Mouse (Mus musculus) heart, adult 8-10 months (tissue): ENCODE results near the gene Aldh1a3. TPM values are rescaled to one million over a fixed set of nuclear protein-coding genes. Genes with fewer than 3 reads are reported as not detected.

Experiments
- DNase-seq: peaks from one replicate; pipeline ENCODE4 v3.0.0; 2022; ENCODE audit warnings: low spot score
- microRNA-seq: library from miRNA; unstranded; fragments of <30 nt; microRNA quantifications from one replicate; pipeline ENCODE4 v1.2.0, GENCODE M21; 2022
- total RNA-seq, 4 experiments: library from RNA; stranded (reverse); gene quantifications; 2 replicates each; pipeline ENCODE4 v1.2.4; 2022

The Aldh1a3 gene
- total RNA-seq, 4 experiments from 2014 or later = 0.90 to 1.4 (median 1.2) TPM

DNA sequence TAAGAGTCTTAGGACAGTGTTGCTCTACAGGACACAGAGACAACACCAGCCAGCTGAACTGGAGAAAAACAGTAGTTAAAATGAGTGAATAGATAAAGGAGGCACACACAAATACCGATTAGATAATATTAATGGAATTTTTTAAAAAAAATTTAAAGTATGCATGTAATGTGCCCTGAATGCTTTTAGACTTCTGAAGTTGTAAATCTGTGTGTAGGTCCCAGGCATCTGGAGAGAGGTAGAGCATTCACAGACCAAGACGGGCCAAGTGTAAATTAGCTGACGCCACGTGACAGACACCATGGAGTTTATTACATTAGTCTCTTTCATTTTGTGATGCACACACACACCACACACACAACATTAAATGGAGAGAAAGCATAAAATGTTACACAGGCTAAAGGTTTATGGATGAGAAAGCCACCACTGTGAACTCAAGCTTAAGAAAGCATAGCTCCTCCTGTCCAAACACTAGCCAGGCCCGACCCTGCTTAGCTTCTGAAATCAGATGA, 57.3 kb downstream of the Aldh1a3 start:
- DNase-seq = no peak

GRCm38 (mm10) chr7:66369071-66369933, 58.0 kb downstream of the Aldh1a3 start:
- DNase-seq = peak; percentile 48

DNA sequence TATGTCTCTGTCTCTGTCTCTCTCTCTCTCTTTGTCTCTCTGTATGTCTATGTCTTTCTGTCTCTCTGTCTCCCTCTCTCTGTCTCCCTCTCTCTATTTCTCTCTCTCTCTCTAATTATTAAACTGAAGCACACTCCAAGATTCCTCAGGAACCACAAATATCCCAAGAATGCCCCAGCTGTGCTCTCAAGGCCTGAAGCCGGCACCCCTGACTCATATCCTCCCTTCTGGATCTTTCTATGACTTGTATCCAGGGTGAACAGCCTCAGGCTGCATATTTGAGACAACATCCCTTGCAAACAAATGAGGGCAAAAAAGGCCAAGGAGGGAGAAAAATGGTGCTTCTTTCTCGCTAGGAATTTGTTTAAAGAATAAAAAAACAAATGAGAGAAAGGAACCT, 61.4 kb downstream of the Aldh1a3 start, which contains the start of gene Gm10974:
TSS of gene Gm10974 (plus strand) at position 2 of the 400 bp plus-strand sequence.
- peak; percentile 72 for DNase-seq

DNA sequence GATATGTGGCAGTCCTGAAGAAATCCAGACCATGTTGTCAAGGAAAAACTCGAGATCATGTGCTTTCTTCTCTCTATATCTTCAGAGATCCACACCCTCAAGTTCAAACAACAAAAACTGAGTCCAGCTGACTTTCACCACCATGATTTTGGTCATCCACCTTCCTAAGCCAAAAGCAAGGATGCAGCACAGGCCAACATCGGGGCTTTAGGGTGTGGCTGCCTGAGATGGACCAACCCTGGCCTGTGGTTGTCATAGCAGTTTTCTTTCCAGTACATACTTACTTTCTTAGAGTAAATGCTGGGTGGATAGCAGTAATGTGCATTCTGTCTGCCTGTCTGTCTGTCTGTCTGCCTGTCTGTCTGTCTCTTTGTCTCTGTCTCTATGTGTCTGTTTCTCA, 61.9 kb downstream of the Aldh1a3 start:
- no peak for DNase-seq

GRCm38 (mm10) chr7:66364491-66364890, 62.8 kb downstream of the Aldh1a3 start:
- DNase-seq = no peak

GRCm38 (mm10) chr7:66359044-66359443, 68.3 kb downstream of the Aldh1a3 start:
- DNase-seq = no peak

GRCm38 (mm10) chr7:66358461-66358860, 68.9 kb downstream of the Aldh1a3 start:
- no peak for DNase-seq

DNA sequence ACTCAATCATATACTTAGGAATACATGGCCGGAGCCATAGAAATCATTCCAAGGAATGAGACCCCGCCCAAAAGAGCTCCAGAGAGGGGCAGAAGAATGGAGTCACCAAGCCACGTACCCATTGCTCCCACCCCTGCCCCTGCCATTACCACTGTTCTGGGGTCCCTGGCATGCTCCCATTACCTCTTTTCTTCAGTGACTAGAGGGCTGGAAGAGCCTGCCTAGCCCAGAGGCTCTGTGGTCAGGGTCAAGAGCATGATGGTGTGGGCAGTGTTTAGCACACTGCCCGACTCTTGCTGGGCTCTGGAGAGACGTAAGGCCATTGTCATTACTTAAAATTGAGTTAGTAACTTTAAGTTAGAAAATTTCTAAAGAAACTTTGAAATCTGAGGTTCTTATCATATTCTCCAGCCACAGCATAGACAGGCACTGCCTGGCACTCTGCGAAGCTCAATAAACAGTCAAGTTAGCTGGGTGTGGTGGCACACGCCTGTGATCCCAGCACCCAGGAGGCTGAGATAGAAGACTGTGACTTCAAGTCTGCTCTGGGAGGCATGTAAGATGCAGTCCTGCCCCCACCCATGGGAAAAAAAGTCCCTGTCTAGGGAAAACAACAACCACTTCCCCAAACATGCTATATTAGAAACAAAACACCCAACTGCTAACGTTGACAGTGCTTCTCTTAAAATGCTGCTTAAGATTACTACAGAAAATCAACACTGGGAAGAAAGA, 71.4 kb downstream of the Aldh1a3 start:
- no peak for DNase-seq

- DNase-seq = no peak
Observed at GRCm38 (mm10) chr7:66354911-66355310, 72.4 kb downstream of the Aldh1a3 start.

- no peak for DNase-seq
Observed at GRCm38 (mm10) chr7:66351074-66351473, 76.2 kb downstream of the Aldh1a3 start.

DNA sequence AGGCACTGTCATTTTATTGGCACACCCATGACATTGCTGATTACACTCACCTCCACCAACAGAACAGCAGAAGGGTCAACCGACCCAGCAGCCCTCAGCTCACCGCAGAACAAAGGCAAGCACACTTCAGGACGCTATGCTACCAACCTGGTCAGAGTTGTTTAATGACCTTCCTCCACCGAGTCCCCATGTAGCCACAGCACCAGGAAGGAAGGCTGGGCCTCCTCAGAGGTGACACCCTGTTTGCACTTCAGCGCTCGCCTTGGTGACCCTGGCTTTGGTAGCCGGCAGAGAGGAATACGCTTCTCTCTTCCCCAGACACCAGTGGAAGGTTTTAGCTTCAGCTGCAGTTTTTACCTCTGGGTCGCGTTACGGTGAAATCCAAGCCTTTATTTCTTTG, 77.6 kb downstream of the Aldh1a3 start:
- DNase-seq = no peak

DNA sequence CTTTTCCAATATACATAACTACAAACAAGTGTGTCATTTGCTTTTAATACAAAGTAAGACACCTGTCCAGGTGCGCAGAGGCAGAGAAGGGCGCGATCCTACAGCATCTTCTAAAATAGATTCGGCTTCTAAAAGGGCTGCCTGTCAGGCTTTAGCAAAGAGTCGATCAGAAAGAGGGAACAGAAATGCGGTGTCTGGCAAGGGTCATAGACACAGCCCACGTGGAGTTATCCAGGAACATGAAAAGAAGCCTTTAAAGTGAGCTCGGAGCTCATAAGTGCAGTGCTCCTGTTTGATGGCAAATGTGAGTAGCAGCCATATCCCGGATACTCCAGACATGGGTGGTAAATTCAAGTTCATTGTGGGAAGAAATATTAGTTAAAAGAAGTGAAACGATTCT, 78.7 kb downstream of the Aldh1a3 start:
- DNase-seq = no peak

DNA sequence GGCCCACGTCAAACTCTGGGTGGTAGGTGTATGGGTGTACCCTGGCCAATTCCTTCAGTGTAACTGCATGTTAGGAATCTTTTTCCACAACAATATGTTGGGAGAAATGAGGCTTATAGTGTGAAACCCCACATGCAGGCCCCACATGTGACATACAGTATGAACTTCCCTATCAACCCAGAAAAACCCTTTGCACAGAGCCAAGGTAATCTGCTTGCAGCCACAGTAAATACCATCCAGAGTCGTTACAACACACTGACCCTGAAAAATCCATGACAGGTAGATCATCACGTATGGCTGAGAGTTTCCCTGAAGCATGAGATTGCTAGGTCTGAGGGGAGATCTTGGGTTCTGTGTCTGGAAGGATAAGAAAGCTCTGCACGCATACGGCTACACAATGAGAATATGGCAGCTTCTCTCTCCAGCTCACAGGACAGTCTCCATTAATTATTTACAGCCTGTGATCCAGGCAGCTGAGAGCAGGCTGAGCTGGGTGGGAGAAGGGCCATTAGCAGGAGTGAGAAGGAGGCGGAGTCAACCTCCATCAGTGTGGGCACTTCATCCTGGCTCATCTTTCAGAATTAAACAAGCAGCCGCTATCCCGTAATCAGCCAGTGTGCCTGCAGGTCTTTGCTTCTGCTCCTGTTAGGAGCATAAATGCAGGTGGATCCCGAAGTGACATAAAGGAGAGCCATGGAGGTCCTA, 80.2 kb downstream of the Aldh1a3 start:
- DNase-seq = no peak

- DNase-seq = no peak
Observed at GRCm38 (mm10) chr7:66343307-66343706, 84.0 kb downstream of the Aldh1a3 start.

DNA sequence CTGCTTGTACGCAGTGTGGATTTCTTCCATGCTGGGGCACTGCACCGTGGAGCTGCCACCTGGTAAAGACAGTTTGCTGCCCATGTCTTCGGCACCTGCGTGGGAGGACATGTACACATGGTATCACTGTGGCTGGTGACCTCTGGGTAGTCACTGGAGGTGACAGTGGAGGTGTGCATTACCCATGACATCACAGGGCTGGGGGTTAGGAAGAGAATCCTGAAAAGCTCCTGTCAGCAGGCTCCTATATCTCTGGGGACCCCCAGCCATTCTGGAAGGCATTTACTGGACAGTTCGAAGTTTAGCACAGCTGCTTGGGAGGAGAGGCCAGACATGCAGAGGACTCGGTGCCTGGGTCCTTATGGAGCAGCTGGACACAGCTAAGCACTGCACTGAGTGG, 84.5 kb downstream of the Aldh1a3 start:
- no peak for DNase-seq

DNA sequence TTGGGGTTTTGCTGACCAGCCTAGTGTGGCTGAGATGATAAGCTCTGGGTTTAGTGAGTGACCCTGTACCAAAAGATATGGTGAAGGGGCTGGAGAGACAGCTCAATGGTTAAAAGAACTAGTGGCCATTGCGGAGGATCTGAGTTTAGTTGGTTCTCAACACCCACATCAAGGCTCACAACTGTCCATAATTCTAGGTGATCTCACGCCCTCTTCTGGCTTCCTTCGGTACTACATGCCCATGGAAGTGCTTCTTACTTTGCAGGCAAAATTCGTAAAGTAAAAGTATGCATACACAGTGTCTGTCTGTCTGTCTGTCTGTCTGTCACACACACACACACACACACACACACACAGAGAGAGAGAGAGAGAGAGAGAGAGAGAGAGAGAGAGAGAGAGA, 85.0 kb downstream of the Aldh1a3 start:
- DNase-seq = peak; percentile 85

Small RNA genes within 50 kb of the gene (microRNA-seq; reads per million reads assigned to microRNA genes)
- not detected for gene Mir7057

Other genes with a start within 250 kb of the Aldh1a3 start
- gene Gm10974, start 61.6 kb downstream of the Aldh1a3 start, total RNA-seq = not detected
- gene Lrrk1, start 39.2 kb downstream of the Aldh1a3 start, total RNA-seq = 10 to 100 TPM in 1 of 4 experiments, 1 to 10 TPM in 3; 8.8 to 10.2 (median 9.7) TPM